Mouse (Mus musculus): ENCODE measurements at regions not wholly inside any gene's neighbourhood (a gene's known extent, or its start where the extent isn't known, plus 50 kb on each side); places are given as distances from the start of the nearest gene placed in this dataset.

- Histone ChIP-seq H3K27ac (no peak overlapping the region), H3K4me3 (no peak overlapping the region)
- no peak for DNase-seq (ENCODE audit: low spot score in 2 of 2)
- TF ChIP-seq CTCF (conservative IDR thresholded peaks at IDR 0.05): no peak
Observed at GRCm38 (mm10) chr2:159622141-159622669, 711.8 kb downstream of the Gm826 start.

GRCm38 (mm10) chr2:159625306-159625705 is 708.7 kb downstream of the Gm826 start:
- TF ChIP-seq CTCF (conservative IDR thresholded peaks at IDR 0.05): no peak
- Histone ChIP-seq H3K27ac (no peak overlapping the region), H3K4me3 (no peak overlapping the region)
- DNase-seq (ENCODE audit: low spot score in 2 of 2): no peak

GRCm38 (mm10) chr2:159645861-159646260 is 688.1 kb downstream of the Gm826 start:
- H3K27ac ChIP-seq: no peak overlapping the region
- peak; percentile 67 for TF ChIP-seq CTCF (conservative IDR thresholded peaks at IDR 0.05)
- no peak overlapping the region for H3K4me3 ChIP-seq
- no peak for DNase-seq (ENCODE audit: low spot score in 2 of 2)

- no peak for TF ChIP-seq CTCF (conservative IDR thresholded peaks at IDR 0.05)
- no peak overlapping the region for H3K4me3 ChIP-seq
- H3K27ac ChIP-seq: no peak overlapping the region
- DNase-seq (ENCODE audit: low spot score in 2 of 2): no peak
Observed at GRCm38 (mm10) chr2:159646595-159646994, 687.4 kb downstream of the Gm826 start.

GRCm38 (mm10) chr2:159652243-159652642 is 681.7 kb downstream of the Gm826 start:
- H3K4me3 ChIP-seq: no peak overlapping the region
- no peak overlapping the region for H3K27ac ChIP-seq
- DNase-seq (ENCODE audit: low spot score in 2 of 2): no peak

GRCm38 (mm10) chr2:159676845-159677244 is 657.1 kb downstream of the Gm826 start:
- Histone ChIP-seq H3K4me3 (no peak overlapping the region), H3K27ac (no peak overlapping the region)
- no peak for DNase-seq (ENCODE audit: low spot score in 2 of 2)
- no peak for TF ChIP-seq CTCF (conservative IDR thresholded peaks at IDR 0.05)

More at GRCm38 (mm10) chr2:159652243-159652642, 681.7 kb downstream of the Gm826 start:
- no peak for TF ChIP-seq CTCF (conservative IDR thresholded peaks at IDR 0.05)

GRCm38 (mm10) chr2:159680641-159681040 is 653.3 kb downstream of the Gm826 start:
- DNase-seq (ENCODE audit: low spot score in 2 of 2): no peak
- no peak overlapping the region for H3K27ac ChIP-seq
- no peak overlapping the region for H3K4me3 ChIP-seq
- no peak for TF ChIP-seq CTCF (conservative IDR thresholded peaks at IDR 0.05)

GRCm38 (mm10) chr2:159703100-159703499 is 630.9 kb downstream of the Gm826 start:
- H3K27ac ChIP-seq: no peak overlapping the region
- no peak overlapping the region for H3K4me3 ChIP-seq
- no peak for TF ChIP-seq CTCF (conservative IDR thresholded peaks at IDR 0.05)
- DNase-seq (ENCODE audit: low spot score in 2 of 2): no peak

- Histone ChIP-seq H3K4me3 (no peak overlapping the region), H3K27ac (no peak overlapping the region)
- TF ChIP-seq CTCF (conservative IDR thresholded peaks at IDR 0.05): no peak
- DNase-seq (ENCODE audit: low spot score in 2 of 2): no peak
Observed at GRCm38 (mm10) chr2:159708141-159708540, 625.8 kb downstream of the Gm826 start.

GRCm38 (mm10) chr2:159714633-159715032 is 619.3 kb downstream of the Gm826 start:
- TF ChIP-seq CTCF (conservative IDR thresholded peaks at IDR 0.05): no peak
- Histone ChIP-seq H3K4me3 (no peak overlapping the region), H3K27ac (no peak overlapping the region)
- DNase-seq (ENCODE audit: low spot score in 2 of 2): no peak

- DNase-seq (ENCODE audit: low spot score in 2 of 2): no peak
- no peak for TF ChIP-seq CTCF (conservative IDR thresholded peaks at IDR 0.05)
- no peak overlapping the region for H3K27ac ChIP-seq
- no peak overlapping the region for H3K4me3 ChIP-seq
Observed at GRCm38 (mm10) chr2:159718738-159719137, 615.2 kb downstream of the Gm826 start.

- H3K4me3 ChIP-seq: no peak overlapping the region
- no peak for DNase-seq (ENCODE audit: low spot score in 2 of 2)
- TF ChIP-seq CTCF (conservative IDR thresholded peaks at IDR 0.05): no peak
- H3K27ac ChIP-seq: no peak overlapping the region
Observed at GRCm38 (mm10) chr2:159725158-159726076, 608.5 kb downstream of the Gm826 start.

GRCm38 (mm10) chr2:159729301-159729700 is 604.7 kb downstream of the Gm826 start:
- no peak overlapping the region for H3K27ac ChIP-seq
- no peak for DNase-seq (ENCODE audit: low spot score in 2 of 2)
- H3K4me3 ChIP-seq: no peak overlapping the region
- TF ChIP-seq CTCF (conservative IDR thresholded peaks at IDR 0.05): no peak

- Histone ChIP-seq H3K4me3 (no peak overlapping the region), H3K27ac (no peak overlapping the region)
- no peak for TF ChIP-seq CTCF (conservative IDR thresholded peaks at IDR 0.05)
- DNase-seq (ENCODE audit: low spot score in 2 of 2): no peak
Observed at GRCm38 (mm10) chr2:159730221-159730620, 603.7 kb downstream of the Gm826 start.
